Mouse (Mus musculus) urinary bladder, postnatal 36 days (tissue): ENCODE results near the gene Cnn2.
A peak's percentile ranks its signal among the peaks of the same experiment; 100 is the strongest.

Experiments
- DNase-seq, 2 experiments: peaks; one replicate each; pipeline ENCODE4 v3.0.0; 2022; ENCODE audit warnings: low spot score in 2 of 2, mixed read lengths in 1 of 2

Cnn2 gene

GRCm38 (mm10) chr10:80018739-80019297 lies 30.4 kb downstream of the Cnn2 start:
- DNase-seq: peak in 1 of 2 experiments; percentile 48

GRCm38 (mm10) chr10:80019471-80020131 lies 31.2 kb downstream of the Cnn2 start:
- no peak for DNase-seq

- no peak for DNase-seq
These were observed 31.8 kb downstream of the Cnn2 start for GRCm38 (mm10) chr10:80020191-80020590.

- no peak for DNase-seq
These were observed 32.4 kb downstream of the Cnn2 start for GRCm38 (mm10) chr10:80020603-80021319.

- DNase-seq: no peak
These were observed 32.9 kb downstream of the Cnn2 start for GRCm38 (mm10) chr10:80021320-80021641.

- DNase-seq: no peak
These were observed 33.8 kb downstream of the Cnn2 start for GRCm38 (mm10) chr10:80022164-80022563.

- no peak for DNase-seq
These were observed 34.4 kb downstream of the Cnn2 start for GRCm38 (mm10) chr10:80022806-80023205.

GRCm38 (mm10) chr10:80023758-80024157 lies 35.4 kb downstream of the Cnn2 start:
- DNase-seq: no peak

- no peak for DNase-seq
These were observed 36.1 kb downstream of the Cnn2 start for GRCm38 (mm10) chr10:80024229-80025043.

- DNase-seq: no peak
These were observed 36.6 kb downstream of the Cnn2 start for GRCm38 (mm10) chr10:80025044-80025347.

GRCm38 (mm10) chr10:80025463-80025862 lies 37.1 kb downstream of the Cnn2 start:
- no peak for DNase-seq

GRCm38 (mm10) chr10:80025889-80026288 lies 37.5 kb downstream of the Cnn2 start:
- DNase-seq: no peak

- no peak for DNase-seq
These were observed 39.5 kb downstream of the Cnn2 start for GRCm38 (mm10) chr10:80027681-80028520.

- no peak for DNase-seq
These were observed 40.1 kb downstream of the Cnn2 start for GRCm38 (mm10) chr10:80028521-80028846.

- no peak for DNase-seq
These were observed 41.8 kb downstream of the Cnn2 start for GRCm38 (mm10) chr10:80030191-80030590.

- DNase-seq: no peak
These were observed 42.4 kb downstream of the Cnn2 start for GRCm38 (mm10) chr10:80030736-80031135.

GRCm38 (mm10) chr10:80032799-80033480 lies 44.6 kb downstream of the Cnn2 start:
- peak; percentile 75 to 77 for DNase-seq

GRCm38 (mm10) chr10:80033511-80034391 lies 45.4 kb downstream of the Cnn2 start:
- no peak for DNase-seq

- no peak for DNase-seq
These were observed 46.8 kb downstream of the Cnn2 start for GRCm38 (mm10) chr10:80035148-80035547.

- no peak for DNase-seq
These were observed 47.3 kb downstream of the Cnn2 start for GRCm38 (mm10) chr10:80035686-80036085.
